Mouse (Mus musculus) gastrocnemius, postnatal 14 days (tissue): ENCODE measurements around the gene Ank2. TPM values are rescaled to one million over a fixed set of nuclear protein-coding genes. Genes with fewer than 3 reads are reported as not detected.
"Not testable (repeated sequence)": the region's sequence is repeated elsewhere in the genome, so short reads cannot be mapped to it uniquely, and the experiment has no call there.

Experiments
- DNase-seq: peaks from one replicate; pipeline ENCODE4 v3.0.0; 2021; ENCODE audit warnings: mixed read lengths
- intact Hi-C: fragments of 180-260 bp; cut with DNase I; formaldehyde crosslinking; loops from one replicate; pipeline ENCODE4 v1.15.1; 2025; ENCODE audit warnings: low total_unique reads
- total RNA-seq, 2 experiments: library from RNA; stranded (reverse); gene quantifications; 2 replicates each; pipeline ENCODE4 v1.2.3; 2021

The Ank2 gene
- total RNA-seq, 2 experiments from 2014 or later, result 98.1 to 119 TPM

DNA sequence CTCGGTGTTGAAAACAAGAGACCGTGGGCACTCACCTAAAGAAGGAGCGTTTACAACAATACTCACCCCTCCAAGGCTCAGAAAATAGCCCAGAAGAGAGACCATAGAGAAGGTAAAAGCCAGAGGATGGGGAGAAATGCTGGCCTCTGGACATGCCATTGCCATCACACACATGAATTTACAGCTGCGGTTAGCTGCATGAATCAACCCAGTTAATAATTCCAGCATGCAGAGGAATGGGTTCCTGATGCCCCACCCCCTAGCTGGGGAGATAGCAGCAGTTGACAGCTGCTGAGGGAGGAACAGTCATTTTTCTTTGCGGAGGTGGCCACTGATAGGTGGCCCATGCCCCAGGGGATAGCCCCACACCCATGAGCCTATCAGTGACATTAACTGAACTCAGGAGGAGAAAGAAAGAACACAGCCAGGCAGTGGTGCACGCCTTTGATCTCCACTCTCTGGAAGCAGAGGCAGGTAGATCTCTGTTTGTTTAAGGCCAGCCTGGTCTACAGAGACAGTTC, 124.9 kb downstream of the Ank2 start:
- intact Hi-C loops, result no loop called here
- no peak for DNase-seq

DNA sequence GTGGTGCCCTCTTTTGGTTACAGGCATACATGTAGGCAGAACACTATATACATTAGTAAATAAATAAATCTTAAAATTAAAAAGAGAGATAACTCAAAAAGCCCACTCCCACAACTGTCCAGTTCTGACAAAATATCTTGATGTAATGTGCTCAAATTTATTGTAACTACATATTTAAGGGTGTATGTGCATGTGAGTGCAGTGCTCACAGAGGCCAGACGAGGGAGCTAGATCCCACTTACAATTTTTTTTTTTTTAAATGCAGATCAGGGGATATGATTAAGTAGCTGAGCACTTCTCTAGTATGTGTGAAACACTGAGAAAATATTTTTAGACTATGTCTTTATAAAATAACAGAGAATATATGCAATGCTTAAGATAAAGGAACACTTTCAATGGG, 127.4 kb downstream of the Ank2 start:
- intact Hi-C loops, result no loop called here
- DNase-seq, result no peak

DNA sequence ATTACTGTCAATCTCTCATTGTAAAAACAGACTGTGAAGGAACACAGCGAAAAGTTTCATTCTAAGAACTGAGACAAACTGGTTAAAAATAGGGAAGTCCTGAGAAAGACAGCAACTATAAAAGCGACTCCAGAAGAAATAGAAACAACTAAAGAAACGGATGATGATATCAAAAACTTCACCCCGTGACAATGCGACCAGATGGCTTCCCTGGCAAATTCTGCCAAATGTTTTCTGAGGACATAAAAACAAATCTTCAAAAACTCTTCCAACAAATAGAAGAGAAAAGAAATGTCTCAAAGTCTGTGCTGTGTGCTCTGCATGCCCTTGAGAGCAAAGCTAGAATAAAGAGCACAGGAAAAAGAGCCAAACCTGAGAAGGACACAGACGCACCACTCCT, 129.6 kb downstream of the Ank2 start:
- intact Hi-C loops, result no loop called here
- DNase-seq, result no peak

DNA sequence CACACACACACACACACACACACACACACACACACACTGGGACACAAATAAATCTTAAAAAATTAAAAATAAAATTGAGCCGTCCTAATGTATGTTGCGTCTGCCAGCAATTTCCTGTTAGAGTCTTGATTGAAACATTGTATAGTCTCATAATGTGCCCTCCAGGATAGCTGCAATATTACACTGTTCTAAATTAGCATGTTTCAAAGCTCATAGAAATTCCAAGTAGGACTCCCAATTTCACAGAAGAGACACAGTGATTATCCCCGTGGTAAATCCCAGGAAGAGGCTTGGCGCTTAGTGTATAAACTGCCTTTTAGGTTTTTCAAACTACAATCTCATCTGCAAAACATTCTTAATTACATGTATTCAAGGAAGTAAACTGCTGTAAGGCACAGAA, 131.7 kb downstream of the Ank2 start:
- intact Hi-C loops, result no loop called here
- no peak for DNase-seq

DNA sequence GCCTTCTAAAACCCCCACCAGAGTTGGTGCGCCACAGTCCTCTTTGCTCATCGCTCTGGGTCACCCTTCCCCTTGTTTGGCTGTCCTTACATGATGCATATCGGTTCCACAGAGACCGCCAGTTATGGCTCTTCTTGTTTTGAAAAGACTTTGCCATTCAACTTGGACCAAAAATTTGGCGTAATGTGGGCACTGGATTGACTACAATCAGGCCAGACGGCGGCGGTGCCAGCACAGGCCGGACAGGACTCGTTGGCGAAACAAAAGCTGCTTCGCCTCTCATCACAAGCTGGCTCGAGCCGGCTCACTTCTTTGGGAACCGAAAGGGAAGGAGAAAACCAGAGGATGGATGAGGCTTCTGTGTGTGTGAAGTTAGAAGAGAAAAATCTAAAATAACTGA, 135.6 kb downstream of the Ank2 start:
- intact Hi-C loops, result no loop called here
- DNase-seq, result peak; percentile 44

DNA sequence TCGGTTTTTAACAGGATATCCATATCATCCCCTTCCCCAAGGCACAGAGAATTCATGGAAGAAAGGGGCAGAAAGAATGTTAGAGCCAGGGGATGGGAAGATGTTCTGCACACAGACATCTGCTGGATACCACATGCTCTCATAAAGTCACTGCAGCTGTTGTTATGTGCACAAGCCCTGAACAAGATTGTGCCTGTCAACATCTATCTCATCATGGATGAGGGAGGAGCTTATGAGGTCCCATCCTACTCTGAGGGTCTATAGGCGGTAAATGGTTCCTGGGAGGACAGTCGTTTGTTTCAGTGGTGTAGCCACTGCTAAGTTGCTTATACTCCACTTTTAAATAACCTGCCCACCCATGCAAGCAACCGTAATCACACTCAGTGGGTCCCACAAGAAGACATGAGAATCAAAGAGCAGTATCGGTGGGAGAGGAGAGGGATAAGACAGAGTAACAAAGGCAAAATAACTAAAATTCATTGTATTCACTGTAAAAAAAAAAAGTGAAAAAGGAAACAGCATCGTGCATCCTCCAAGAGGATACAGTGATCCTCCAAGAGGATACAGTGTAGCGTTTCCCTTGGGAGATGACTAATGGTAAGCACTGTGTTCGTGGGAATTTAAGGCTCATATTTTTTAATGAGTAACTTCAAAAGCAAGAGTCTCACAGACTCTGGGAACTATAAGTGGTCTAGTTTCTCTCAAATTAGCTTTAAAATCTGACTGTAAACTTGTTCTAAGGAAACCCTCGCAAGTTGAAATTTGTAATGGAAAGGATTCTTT, 136.3 kb downstream of the Ank2 start:
- intact Hi-C loops, result no loop called here
- no peak for DNase-seq

DNA sequence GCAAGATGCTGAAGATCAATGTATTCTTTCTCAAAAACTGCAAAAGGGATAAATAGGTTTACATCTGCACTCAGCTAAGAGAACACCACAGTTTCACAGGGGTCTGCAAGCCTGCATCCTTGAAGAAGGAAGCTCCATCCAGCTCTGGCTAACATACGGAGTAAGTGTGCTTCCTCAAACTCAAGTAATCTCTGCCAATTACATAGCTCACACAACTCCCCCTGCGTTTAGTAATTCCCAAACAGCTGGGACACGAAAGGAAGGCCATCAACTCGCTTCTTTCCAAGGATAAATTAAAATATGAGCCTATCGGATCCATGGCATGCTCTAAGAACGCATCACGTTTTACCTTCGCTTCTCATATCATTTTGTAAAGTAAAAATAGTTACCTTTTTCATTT, 137.3 kb downstream of the Ank2 start:
- peak; percentile 20 for DNase-seq
- intact Hi-C loops, result no loop called here

DNA sequence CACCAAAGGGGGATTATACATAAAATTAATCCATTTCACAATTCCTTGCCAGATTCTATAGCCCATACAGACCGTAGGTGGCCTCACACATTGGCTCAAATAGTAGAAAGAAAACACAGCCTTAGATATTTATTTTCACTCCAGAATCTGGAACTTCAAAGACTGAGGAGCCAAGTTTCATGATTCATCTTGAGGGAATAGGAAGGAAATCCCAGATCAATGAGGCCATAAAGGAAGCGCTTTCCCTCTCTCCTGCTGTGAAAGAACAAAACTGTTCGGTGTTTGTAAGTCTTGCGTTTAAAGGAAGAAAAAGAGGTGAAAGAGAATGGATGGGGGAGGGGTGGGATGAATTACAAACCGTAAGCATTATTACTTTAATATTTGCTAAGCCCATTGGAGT, 137.8 kb downstream of the Ank2 start:
- no peak for DNase-seq
- intact Hi-C loops, result no loop called here

DNA sequence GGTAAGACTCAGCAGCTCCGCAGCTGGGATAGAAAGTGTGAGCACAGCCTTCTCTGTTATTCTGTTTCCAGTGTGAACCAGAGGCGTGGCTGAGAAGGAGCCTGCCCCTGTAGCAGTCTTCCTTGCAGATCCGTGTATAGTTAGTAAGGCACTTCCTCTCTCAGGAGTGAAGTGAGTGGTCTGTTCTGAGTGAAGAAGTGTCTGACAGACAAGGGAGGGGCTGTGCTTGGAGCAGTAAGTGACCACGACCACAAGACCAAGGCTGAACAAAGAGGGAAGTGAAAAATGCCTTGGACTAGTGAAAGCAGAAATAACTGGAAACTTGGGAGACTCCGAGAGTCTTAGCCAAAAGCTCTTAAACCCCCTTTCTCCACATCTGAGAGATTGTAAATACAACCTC, 143.9 kb downstream of the Ank2 start:
- intact Hi-C loops, result no loop called here
- peak; percentile 5 for DNase-seq

DNA sequence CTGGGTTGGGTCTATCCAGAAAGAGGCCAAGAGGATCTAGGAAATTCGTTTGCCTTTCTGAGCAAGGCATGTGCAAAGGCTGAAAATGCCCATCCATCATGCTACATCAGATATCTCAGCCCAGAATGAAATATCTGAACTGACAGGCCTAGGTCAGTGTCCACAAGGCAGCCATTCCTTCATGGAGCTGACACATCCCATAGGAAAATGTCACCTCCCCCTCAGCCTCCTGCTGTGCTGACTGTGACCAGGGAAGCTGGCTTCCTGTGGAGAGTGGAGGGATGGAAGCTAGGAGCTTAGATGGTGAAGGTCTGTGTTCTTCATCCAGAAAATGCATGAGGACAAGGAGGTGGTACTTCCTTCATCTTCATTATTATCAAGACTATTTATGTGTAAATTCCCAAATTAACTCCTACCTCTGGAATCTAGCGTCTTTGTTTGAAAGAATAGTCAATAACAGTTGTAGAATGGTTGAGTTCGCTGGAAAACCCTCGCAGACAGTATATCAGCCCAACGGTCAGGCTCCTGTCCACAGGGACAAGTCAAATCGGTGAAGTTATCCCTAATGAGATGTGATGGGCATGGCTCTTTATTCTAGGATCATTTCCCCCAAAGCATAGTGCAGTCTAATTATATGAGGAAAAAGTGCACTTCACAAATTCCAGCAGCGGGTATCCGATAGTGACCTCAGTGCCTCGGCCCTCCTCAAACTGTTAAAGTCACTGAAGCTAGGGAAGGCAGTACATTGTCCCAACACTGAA, 148.4 kb downstream of the Ank2 start:
- intact Hi-C loops, result no loop called here
- no peak for DNase-seq

DNA sequence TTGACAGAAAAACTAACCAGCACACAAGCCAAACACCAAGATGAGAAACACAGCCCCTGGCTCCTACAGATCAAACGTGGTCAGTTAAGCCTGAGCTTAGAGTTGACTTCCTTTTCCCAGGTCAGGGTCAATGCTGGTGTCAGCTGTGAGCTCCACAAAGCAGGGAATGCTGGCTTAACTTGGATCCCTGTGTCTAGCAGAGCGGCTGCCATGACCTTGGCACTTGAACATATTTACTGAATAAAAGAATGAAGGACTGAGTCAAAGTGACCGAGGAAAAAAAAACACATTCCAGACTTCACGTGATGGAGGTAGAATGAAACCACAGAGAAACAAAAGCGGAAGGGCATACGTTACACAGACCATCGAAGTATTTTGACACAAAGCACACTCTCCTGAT, 150.2 kb downstream of the Ank2 start:
- DNase-seq, result no peak
- intact Hi-C loops, result no loop called here

DNA sequence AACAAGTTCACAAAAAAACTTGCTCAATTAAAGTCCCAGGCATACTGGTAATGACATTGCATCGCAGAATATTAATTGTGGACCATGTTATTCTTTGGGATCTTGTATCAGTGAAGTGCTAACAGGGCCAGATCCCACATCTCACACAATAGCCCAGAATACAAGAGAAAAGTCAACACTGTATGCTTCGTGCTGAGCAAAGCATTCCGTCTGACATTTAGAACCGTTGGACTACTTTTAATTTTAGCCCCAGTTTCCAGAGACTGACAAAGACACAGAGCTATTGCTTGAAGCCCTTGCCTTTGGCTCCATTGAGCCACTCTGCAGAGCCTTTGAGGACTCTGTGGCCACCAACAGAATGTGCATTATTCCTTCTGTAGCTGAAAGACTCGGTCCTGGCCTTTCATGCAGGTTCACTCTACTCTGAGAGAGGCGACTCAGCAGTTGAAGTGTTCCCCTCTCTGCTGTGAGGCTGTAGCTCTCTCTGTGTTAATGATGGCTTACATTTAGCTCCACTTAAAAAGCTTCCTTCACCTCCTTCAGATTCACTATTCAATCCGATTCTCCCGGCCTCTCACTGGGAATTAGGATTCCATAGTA, 153.2 kb downstream of the Ank2 start:
- no peak for DNase-seq
- intact Hi-C loops, result no loop called here

DNA sequence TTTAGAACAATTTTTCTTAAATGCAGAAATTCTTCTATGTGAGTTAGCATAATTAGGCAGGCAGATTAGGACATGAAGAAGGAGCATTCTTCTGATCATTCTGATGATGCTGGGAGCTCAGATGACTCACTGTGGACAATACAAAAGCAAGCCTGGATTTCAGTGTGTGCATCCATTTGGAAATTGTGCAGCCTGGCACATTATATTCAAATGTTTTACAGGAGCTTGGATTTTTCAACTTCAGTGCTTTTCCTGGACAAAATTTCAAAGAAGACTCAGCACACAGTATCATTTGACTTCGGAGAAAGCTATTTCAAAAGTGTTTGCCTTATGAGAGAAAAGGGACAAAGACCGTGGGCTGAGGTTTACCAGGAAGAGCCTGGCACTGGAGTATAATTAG, 157.8 kb downstream of the Ank2 start:
- no peak for DNase-seq
- intact Hi-C loops, result no loop called here

DNA sequence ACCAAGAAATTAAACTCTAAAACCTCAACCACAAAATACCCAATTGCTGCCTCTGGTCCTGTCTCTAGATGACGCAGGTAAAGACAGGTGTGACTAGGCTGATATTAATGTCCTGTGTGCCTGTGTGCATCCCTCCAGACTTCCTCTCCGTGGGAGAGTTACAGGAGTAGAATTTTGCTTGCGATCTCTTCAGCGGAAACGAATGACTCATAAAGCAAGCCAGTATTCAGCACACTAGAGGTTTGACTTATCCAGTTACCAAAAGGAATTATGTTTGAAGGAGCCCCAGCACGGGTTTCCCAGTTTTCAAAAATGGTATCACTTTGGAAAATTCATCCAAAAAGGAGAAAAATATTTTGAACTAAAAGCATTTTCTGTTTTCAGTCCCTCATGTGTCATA, 164.3 kb downstream of the Ank2 start:
- intact Hi-C loops, result no loop called here
- DNase-seq, result no peak

DNA sequence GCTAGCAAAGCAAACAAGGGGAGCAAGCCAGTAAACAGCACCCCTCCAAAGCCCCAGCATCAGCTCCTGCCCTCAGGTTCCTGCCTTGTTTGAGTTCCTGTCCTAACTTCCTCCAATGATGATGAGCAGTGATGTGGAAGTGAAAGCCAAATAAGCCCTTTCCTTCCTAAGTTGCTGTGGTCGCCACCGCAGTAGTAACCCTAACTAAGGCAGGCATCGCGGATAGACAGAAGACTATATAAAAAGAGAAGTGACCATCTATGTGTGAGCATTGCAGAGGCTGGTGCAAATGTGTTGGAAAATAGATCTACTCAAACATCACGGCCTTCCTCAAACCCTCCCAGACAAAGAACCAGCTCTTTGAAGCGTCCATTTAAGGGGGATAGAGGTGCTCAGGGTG, 167.6 kb downstream of the Ank2 start:
- DNase-seq, result no peak
- intact Hi-C loops, result no loop called here

DNA sequence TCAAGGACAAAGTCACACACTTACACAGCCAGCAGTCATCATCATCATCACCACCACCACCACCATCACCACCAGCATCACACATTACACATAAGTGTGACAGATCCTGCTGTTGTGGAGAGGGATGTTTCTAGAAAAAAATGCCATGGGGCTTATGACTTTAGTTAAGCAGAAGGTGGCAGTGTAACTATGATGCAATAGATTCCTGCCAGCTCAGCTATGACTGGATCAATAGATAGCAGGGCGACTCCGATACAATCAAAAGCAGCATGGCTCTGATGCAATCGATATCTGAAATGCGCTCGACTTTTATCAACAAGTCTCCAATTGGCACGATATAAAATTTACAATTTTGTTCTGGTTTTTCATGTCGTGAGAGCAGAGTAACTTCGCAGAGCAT, 172.8 kb downstream of the Ank2 start:
- intact Hi-C loops, result no loop called here
- no peak for DNase-seq

DNA sequence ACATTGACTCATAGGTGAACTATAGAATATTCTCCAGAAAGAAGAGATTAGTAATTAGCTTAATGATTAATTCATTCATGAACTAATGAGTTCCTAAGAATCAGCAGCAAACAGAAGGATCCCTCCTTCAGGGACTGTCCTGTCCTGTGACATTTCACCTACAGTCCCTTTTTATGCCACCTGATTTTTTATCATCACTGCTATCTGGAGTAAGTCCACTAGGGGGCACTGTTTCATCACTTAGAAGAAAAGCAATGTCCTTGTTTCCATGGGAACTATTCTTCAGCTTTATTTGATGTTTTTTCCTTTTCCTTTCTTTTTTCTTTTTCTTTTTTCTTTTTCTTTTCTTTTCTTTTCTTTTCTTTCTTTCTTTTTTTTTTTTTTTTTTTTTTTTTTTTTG, 176.3 kb downstream of the Ank2 start:
- DNase-seq, result no peak
- intact Hi-C loops, result loop anchor here (5.0 kb wide), 2 partner anchors 124 to 229 kb away; partner anchors contain the start of genes Larp7 and Zgrf1

DNA sequence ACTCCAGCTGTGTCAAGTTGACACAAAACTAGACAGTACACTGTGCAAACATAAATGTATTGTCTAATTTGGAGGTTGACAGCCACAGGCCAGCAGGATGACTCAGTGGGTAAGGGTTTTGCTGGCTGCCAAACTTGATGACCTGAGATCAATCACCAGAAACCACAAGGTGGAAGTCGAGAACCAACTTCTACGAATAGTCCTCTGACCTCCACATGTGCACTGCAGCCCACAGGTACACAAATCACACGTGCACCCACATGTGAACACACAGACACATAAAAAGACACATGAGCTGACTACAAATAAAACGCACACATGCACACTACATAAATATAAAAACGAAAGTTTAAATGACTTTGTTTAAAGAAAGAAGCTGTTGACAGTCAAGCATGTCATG, 177.5 kb downstream of the Ank2 start:
- no peak for DNase-seq
- intact Hi-C loops, result loop anchor here (5.0 kb wide), 2 partner anchors 126 to 231 kb away; partner anchors contain the start of genes Larp7 and Zgrf1

DNA sequence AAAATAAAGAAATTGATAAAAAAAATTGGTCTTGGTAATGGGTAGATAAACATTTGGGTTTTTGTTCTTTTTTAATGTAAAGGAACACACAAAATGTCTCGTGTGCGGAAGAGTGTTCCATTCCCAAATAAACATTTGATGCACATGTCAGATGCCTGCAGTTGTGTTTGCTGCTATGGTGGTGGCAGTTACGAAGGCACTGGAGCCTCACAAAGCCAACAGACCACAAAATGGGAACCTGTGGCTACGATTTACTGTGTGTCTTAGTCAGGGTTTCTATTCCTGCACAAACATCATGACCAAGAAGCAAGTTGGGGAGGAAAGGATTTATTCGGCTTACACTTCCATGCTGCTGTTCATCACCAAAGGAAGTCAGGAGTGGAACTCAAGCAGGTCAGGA, 178.1 kb downstream of the Ank2 start:
- intact Hi-C loops, result loop anchor here (5.0 kb wide), 2 partner anchors 126 to 231 kb away; partner anchors contain the start of genes Larp7 and Zgrf1
- DNase-seq, result not testable (repeated sequence)

DNA sequence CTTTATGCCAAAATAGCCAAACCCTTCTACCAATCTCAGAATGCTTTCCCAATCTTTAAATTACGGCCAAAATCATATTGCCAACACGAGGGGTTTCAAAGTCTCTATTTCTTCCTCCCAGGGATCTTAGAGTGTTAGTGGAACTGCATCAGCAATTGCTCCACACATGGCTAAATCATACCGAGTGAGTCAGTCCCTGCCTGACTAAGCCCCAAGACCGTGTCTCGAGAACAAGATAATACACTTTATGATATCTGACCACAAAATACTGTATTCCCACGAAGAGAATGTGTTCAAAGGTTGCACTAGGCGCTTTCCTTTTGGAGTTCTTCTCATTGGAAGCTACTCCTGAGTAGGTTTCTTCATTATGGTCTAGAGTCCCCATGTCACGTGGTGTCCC, 178.8 kb downstream of the Ank2 start:
- intact Hi-C loops, result loop anchor here (5.0 kb wide), 2 partner anchors 127 to 232 kb away; partner anchors contain the start of genes Larp7 and Zgrf1

More for the DNA sequence above, 178.8 kb downstream of the Ank2 start:
- no peak for DNase-seq
